Mouse (Mus musculus) B cell, adult 2 months (primary cell): ENCODE measurements around the gene Zmynd8.

Experiments
- DNase-seq, 2 experiments: peaks; one replicate each; pipeline ENCODE4 v3.0.0; 2022

Zmynd8 gene

GRCm38 (mm10) chr2:165896171-165896570 is 2.6 kb downstream of the Zmynd8 start:
- no peak for DNase-seq

GRCm38 (mm10) chr2:165895687-165896086 is 3.1 kb downstream of the Zmynd8 start:
- no peak for DNase-seq

- no peak for DNase-seq
Measured at GRCm38 (mm10) chr2:165894533-165894932, 4.3 kb downstream of the Zmynd8 start.

GRCm38 (mm10) chr2:165893232-165893631 is 5.6 kb downstream of the Zmynd8 start:
- DNase-seq = no peak

GRCm38 (mm10) chr2:165892626-165893025 is 6.2 kb downstream of the Zmynd8 start:
- DNase-seq = peak; percentile 25 to 38

GRCm38 (mm10) chr2:165890401-165890800 is 8.4 kb downstream of the Zmynd8 start:
- no peak for DNase-seq

GRCm38 (mm10) chr2:165889874-165890273 is 8.9 kb downstream of the Zmynd8 start:
- no peak for DNase-seq

- no peak for DNase-seq
Measured at GRCm38 (mm10) chr2:165889266-165889665, 9.6 kb downstream of the Zmynd8 start.

- peak; percentile 68 to 72 for DNase-seq
Measured at GRCm38 (mm10) chr2:165888813-165889221, 10.0 kb downstream of the Zmynd8 start.

- no peak for DNase-seq
Measured at GRCm38 (mm10) chr2:165888396-165888795, 10.4 kb downstream of the Zmynd8 start.

GRCm38 (mm10) chr2:165886857-165887628 is 11.8 kb downstream of the Zmynd8 start:
- DNase-seq = no peak

- no peak for DNase-seq
Measured at GRCm38 (mm10) chr2:165886482-165886856, 12.3 kb downstream of the Zmynd8 start.

- DNase-seq = no peak
Measured at GRCm38 (mm10) chr2:165885951-165886320, 12.9 kb downstream of the Zmynd8 start.

GRCm38 (mm10) chr2:165885225-165885950 is 13.4 kb downstream of the Zmynd8 start:
- peak; percentile 72 to 76 for DNase-seq

- peak; percentile 99 for DNase-seq
Measured at GRCm38 (mm10) chr2:165884577-165885224, 14.1 kb downstream of the Zmynd8 start.

- peak; percentile 46 to 55 for DNase-seq
Measured at GRCm38 (mm10) chr2:165883846-165884576, 14.8 kb downstream of the Zmynd8 start.

- DNase-seq = peak in 1 of 2 experiments; percentile 13
Measured at GRCm38 (mm10) chr2:165883006-165883405, 15.8 kb downstream of the Zmynd8 start.

GRCm38 (mm10) chr2:165881585-165882431 is 17.0 kb downstream of the Zmynd8 start:
- DNase-seq = no peak

GRCm38 (mm10) chr2:165881220-165881584 is 17.6 kb downstream of the Zmynd8 start:
- DNase-seq = no peak

GRCm38 (mm10) chr2:165880501-165881182 is 18.2 kb downstream of the Zmynd8 start:
- DNase-seq = peak; percentile 20 to 24

GRCm38 (mm10) chr2:165879403-165880178 is 19.2 kb downstream of the Zmynd8 start:
- no peak for DNase-seq
